Mouse (Mus musculus) neutrophil, adult 5-6 weeks (primary cell): Measurements from ENCODE around the gene Nr1d1. TPM values are rescaled to one million over a fixed set of nuclear protein-coding genes. Genes with fewer than 3 reads are reported as not detected.

Experiments
- ATAC-seq: fragments of 151-379, 151-347 bp; 2 replicates; pipeline ENCODE4 v1.8.0; 2017; ENCODE audit warnings: mild to moderate bottlenecking, moderate TSS enrichment; ENCODE audit not compliant: insufficient number of reproducible peaks, poor library complexity, low FRiP score, severe bottlenecking; ENCODE audit errors: extremely low read depth
- total RNA-seq: library from RNA; stranded (forward); fragments of 200-1000 nt; gene quantifications from 2 replicates; pipeline ENCODE4 v1.2.3, GENCODE M21; 2017

Nr1d1 gene
- total RNA-seq, 1 experiment from 2014 or later, result 0.47 TPM

DNA sequence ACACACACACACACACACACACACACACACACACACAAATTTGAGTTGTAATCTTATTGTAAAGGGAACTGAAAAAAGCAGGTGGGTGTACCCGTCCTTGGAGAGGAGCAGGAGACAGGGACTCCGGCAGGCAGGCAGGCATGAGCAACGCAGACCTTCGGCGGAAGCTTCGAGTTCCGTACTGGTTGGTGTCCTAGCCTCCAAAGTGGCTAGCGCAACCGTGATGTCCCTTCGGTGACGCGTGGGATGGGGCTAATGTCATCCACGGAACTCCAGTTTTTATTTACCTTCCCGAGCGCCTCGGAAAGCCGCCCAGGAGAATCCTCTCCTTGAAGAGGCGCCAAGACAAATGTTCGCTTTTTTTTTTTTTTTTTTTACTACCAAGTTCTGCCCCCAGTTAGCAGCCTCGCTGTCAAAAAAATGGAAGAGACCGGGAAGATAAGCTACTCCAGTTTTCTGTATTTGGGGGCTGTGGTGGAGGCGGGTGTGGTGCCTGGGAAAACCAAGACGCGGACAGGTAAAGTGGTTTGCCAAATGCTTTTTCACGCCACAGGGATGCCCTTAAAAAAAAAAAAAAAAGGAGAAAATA lies 14.2 kb upstream of the Nr1d1 start:
- ATAC-seq, result no peak

DNA sequence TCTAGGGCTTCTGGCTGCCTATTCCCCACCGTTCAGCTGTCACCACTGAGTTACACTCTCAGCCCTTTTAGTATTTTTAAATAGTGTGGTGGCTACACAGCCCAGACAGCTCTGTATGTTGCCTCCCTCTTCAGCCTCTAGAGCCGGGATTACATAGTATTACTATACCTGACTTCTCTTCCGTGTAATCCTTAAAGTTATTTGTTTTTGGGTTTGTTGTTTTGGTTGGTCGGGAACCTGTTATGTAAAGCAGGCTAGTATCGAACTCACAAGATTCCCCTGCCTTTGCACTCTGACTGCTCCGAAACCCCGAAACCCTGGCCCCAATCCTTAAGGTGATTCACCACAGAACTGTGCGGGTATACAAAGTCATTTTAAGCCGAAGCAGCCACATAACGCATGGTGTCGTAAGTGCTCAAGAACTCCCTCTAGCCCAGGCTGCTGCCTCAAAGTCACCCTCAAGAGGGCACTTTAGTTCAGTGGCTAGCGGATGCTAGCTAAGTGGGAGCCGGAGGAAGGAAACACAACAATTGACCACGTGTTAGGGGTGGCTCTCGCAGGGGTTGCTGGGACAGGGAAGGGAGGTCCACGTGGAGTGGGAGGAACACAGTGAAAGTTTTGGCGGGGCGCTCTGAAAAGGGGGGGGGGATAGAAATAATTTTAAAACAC lies 13.6 kb upstream of the Nr1d1 start:
- peak; percentile 91 for ATAC-seq

DNA sequence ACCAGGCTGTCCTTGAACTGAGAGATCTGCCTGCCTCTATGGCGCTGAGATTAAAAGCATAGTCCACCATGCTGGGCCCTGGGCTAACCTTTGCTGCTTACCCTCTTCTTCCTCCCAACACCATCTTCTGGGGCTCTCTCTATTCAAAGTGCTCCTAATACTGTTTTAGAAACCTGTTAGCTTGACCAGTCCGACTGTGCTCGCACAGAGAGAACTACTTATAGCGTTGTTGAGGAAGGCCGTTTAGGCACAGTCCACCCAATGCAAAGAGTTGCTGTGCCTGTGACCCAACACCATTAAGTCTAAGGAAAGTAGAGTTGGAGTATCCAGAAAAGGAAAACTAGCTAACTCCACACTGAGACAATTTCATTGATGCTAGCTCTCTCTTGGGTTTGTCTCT lies 13.0 kb upstream of the Nr1d1 start:
- no peak for ATAC-seq

DNA sequence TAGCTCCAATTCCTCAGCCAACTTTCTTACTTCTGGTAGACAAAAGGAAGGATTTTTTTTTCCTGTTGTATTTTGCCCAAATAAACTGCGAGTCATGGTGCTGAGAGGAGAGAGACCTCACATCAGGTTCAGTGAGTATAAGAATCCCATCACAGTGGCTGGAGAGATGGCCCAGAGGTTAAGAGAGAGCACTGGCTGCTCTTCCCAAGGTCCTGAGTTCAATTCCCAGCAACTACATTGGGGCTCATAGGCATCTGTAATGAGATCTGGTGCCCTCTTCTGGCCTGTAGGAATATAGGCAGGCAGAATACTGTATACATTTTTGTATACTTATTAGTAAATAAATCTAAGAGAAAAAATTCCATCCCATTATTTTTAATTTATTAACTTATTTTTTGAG lies 12.6 kb upstream of the Nr1d1 start:
- ATAC-seq, result no peak

DNA sequence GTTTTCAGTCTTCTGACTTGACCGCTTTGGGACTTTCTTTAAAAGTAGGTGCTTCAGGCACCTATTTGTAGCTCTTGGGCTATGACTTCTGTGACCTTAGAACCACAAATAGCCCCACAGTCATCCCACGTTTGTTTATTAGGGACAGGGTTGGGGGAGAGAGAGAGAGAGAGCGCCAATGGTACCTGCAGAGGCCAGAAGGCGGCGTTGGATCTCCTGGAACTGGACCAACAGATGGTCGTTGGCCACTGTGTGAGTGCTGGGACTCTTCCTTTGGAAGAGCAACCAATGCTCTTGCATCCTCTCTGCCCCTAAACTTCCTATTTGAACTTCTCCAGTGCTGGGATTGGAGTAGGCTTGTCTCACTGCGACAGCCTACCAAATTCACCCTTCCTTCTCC lies 12.1 kb upstream of the Nr1d1 start:
- no peak for ATAC-seq

DNA sequence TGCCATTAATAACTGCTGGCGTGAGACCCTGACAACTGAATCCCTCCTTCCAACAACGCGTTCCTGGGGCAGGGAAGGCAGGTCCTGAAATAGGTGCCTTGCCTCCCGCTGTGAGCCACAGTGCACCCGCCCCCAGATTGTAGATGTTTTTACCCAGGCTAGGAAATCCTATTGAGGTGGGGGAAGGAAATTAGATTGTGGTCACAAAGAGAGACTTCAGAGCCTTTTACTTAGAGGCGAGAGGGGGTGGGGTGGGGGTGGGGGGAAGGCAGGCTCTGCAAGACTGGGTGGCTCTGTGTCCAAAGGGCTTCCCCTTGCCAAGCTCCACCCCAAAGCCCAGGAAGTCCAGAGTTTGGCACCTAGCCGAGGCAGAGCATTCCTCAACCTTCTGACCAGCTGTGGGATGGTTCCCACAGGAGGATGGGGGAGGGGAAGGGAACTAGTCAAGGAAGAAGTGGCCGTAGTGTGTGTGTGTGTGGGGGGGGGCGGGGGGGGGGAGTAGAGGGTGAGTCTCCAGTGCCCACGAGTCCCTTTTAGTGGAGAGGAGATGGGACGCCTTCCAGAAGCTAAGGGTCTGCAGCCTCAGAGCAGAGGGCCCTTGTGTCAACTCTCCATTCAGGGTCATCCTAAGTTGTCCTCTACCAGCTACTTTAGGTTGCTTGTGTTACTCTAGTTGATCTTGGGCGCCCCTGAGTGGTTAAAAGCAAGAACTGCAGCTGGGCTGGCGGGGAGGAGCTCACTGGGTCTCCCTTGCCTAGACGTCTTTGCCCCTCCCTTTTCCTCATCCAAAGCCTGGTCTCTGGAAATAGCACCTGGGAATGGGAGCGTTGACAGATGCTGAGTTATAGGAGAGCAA lies 11.5 kb upstream of the Nr1d1 start:
- peak; percentile 69 for ATAC-seq

DNA sequence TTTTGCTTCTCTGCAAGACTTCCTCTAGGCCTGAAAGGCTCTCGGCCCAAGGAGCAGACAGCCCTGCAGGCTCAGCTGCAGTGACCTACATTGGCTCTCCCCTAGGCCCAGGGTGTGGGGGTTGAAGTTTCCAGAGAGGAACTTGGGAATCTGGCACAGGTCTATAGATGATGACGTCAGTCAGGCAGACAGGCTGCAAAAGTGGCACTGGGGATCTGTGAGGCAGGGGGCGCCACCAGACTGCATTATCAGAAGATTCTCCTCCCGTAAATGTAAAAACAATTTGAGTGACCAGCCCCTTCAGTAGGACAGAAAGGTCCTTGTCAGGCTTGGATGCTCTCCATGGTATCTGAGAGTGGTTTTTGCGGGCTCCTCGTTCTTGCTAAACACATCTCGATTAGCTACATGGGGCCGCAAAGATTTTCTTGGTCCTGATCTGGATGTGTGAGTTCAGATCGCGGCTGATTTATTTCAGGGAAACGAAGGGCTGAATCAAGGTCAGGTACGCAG lies 10.7 kb upstream of the Nr1d1 start:
- ATAC-seq, result no peak

DNA sequence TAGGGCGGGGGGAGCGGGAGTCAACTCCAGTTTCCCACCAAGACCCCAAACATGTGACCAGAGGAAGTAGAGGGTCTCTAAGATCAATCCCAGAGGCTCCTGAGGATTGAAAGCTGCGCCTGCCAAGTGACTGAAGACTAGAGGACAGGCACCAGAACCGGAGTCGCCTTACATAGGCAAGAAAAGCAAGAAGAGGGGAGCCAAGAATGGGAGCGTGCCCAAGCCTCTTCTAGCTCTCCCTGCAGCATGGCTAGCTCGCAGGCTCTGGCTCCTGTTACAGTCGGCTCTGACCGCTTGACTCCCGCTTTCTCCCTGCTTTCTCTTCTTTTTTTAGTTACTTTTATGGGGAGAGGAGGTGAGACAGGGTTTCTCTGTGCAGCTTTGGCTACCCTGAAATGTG lies 10.1 kb upstream of the Nr1d1 start:
- ATAC-seq, result no peak

DNA sequence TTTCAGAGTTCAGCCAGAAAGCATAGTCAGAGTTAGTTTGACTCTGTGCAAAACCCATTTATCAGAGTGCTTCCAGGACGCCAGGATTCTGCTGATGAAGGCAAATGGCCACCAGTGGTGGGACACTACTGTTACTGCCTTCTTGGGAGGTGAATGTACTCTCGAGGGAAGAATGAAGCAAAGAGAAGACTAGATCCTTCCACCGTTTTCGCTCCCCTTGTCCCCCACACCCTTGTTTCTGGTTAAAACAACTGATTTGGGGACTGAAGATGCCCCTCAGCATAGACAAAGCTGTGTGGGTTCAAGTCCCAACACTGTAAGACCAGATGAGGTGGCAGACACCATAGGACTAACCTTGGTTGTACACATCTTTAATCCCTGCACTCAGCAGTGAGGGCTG lies 9.0 kb upstream of the Nr1d1 start:
- no peak for ATAC-seq

DNA sequence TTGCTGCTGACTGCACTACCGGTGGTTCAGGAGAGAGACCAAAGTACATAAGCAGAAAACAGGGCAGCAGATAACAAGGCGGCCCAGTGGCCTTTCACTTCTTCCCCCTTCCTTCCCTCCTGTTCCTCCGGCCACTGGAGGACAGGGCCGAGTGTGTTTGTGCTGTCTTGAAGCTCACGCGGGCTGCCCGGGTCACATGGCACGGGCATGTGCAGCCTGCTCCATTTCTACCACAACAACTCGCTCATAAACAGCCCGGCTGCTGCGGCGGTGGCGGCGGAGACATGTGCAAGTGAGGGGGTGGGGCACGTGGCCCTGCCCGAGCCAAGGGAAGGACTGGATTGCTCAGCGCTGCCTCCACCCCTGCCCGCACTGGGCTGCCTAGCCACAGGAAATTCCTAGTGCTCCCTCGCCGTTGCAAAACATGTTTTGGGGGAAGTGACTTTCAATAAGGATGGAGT lies 8.1 kb upstream of the Nr1d1 start:
- ATAC-seq, result peak; percentile 28

DNA sequence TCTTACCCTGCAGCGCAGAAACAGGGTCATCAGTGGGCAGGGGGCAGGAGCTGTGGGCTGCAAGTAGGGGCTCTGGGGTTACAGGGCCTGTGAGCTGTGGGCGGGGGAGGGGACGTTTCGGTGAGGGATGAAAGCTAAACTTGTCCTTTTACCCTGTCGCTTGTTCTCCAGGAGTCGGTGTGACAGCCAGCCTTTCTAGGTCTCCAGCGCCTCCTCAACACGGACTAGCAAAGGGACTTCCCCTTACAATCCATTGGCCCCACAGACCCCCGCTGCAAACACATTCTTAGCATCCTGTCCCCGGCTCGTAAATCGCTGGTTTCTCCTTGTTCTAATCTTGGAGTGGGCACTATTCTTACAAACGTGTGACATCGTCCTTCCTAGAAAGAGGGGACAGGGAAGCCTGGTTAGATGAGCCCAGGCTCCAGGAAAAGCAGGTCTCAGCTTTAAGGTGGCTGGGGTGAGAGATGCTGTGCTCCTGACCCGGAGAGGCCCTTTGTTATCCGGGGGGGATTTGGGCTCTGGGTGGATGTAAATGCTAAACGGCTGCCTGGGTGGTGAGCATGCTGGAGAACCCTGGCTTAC lies 7.6 kb upstream of the Nr1d1 start:
- no peak for ATAC-seq

DNA sequence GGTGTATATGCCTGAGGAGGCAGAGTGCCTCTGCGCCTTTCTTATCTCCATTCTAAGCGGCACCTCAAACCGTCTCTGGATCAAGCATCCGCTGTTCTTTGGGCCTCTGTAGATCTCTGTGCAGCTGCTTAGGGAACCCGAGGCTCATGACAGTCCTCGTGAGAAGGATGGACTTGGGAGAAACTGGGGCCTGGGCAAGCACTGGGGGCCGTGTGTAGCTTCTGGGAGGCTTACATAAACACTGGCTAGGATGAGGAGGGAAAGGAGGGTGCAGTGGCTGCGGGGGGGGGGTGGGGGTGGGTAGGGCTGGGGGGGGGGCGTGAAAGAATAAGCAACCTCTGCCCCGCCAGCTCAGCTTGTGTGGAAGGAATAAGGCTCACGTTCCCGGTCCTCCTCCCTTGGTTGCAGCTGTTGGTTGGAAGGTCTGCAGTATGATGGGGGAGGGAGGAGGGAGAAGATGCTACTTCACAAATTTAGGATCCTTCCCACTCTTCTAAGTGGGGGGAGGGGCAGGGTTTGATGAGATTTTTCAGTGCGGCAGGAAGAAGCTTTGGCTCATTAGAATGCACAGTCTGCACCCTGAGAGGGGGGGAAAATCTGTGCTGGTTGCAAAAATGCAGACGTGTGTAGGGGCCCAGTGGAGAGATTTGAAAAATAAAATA lies 6.8 kb upstream of the Nr1d1 start:
- no peak for ATAC-seq

DNA sequence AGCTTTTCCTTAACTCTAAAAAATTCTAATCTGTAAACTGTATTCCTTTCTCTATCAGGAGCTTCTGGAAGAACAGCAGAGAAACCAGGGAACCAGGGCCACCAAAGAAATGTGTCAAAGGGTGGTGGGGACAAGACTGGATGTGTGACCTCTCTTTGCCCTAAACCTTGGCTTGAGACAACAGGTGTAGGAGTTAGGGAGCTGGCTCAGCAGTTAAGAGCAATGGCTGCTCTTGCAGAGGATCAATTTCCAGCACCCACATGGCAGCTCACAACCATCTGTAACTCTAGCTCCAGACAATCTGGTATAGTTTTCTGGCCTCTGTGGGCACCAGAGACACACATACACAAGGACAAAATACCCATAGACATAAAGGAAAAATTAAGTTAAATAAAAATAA lies 2.8 kb upstream of the Nr1d1 start:
- no peak for ATAC-seq

DNA sequence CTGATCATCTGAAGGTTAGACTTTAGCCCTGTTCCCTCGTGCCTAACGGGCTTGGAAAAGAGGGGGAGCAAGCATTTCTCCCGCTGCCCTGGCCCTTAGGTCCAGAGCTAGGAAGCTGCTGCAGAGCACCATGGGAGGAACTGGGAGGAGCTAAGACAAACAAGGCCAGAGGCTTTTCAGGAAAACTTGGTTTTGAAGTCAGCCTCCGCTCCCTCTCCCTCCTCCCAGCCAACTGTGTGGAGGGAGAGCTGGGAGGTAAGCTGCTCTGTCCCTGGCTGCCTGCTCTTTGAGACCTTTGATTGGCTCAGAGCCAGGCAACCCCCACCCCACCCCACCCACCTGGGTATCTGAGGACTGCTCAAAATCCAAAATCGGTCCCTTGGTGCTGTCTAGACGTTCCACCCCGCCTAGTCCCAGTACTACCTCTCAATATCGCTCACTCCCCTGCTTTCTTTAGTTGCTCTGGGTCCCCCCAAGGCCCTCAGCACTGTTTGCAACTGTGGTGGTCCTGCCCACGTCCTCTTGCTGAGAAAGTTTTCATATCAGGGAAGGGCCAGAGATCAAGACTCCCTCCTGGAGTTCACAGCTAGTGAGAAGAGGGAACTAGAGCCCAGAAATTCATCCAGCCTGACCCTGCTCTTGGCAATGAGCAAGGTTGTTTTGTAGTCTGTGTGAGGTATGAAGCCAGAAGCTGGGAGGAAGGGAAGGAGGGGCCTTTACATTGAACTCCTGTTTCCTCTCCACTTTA lies 1.9 kb upstream of the Nr1d1 start:
- ATAC-seq, result no peak

DNA sequence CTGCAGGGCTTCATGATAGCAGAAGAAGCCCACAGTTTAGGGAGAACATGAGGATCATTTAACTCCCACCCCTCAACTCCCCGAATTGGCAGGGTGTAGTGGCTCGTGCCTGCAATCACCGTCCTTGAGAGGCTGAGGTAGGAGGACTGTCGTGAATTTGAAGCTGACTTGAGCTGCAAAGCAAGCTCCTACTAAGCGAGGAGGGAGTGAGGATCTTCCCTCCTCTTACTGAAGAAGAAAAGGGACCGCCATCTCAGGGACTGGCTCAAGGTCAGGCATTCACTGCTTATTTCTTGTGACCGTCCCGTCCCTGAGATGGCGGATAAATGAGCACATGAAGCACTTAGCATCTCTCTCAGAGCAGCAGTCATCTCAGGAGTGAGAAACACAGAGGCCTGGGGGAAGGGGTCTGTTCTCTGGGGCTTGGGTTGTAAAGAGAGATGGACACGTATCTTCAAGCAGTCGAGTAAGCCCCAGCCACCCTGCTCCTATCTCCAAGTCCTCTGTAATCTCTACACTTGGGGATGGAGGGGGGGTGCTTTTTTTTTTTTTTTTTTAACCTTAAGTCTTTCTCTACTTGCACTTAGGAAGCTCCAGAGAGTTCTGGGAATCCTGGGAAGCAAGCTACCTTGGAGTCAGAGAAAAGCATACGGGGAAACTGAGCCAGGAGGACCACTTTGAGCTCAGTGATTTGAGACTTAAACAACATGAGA lies 1.1 kb upstream of the Nr1d1 start:
- no peak for ATAC-seq

DNA sequence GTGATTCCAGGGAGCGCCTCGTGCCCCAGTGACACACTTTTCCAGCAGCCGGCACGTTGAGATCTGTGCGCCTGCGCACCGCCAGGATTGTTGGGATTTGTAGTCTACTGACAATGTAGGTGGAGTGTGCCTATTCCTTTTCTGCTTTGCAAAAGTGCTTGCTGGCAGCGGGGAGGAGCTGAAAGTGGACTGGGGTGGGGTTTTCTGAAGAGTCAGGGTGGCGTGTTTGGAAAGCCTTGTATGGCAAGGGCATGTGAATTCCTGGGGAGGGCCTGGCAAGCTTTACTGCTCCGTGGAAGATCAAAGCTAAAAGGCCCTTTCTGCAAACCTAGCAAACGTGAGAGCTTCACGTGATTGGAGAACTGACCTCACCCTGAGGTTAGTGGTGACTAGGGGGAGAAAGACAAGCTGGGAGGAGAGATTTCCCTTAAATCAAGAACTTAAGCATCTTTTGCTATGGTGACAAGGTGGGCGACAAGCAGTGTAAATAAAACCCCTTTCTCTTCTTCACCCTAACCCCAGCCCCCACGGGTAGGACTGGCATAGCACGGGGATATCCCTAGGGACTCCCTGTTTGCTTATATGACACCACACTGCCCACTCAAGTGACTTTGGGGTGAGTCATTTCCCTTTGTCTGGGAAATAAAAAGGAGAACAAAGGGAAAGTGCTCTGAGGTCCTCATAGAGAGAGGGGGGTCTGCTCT lies 367 bp upstream of the Nr1d1 start:
- peak; percentile 9; the same call in 1 of the 2 replicates for ATAC-seq

DNA sequence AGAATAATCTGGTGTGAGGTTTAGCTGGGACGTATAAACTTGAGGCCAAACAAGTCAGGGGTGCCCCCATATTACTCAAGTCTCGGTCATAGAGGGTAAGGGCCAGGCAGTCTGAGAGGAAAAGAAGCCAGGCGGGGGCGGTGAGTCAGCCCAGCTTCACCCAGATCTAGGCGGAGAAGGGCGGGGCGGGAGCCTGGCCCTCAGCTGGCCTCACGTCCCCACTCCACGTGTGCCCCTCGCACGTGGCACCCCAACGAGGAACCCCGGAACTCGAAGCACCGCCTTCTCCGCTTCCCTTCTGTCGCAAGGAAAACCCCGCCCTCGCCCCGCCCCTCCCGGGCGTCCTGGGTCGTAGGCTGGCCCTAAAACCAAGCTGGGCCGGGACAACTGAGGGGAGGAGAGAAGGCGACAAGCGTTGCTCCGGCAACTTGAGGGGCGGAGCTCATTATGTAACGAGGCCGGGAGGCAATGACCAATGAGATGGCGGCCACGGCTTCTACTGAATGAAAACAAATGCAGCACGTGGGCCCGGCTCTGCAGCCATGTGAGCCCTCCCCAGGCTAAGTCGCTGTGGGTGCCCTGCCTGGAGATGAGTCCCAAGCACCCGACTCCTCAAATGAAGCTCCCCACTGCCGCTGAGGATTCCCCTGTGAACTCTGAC lies 1.4 kb downstream of the Nr1d1 start:
- peak; percentile 86 for ATAC-seq
